Mouse (Mus musculus) lung, postnatal 36 days (tissue): Measurements from ENCODE around the gene Wfdc16.

Experiments used
- DNase-seq: peaks from one replicate; pipeline ENCODE4 v3.0.0; 2022; ENCODE audit warnings: mixed read lengths

The Wfdc16 gene

GRCm38 (mm10) chr2:164593494-164593893 lies 45.1 kb downstream of the Wfdc16 start, which contains the start of gene Eppin:
TSS of gene Eppin (minus strand) at chr2:164593594.
- no peak for DNase-seq

GRCm38 (mm10) chr2:164592014-164592413 lies 46.6 kb downstream of the Wfdc16 start:
- DNase-seq, result peak; percentile 38

GRCm38 (mm10) chr2:164585025-164585725 lies 53.4 kb downstream of the Wfdc16 start, which contains the start of gene Wfdc6a:
TSS of gene Wfdc6a (minus strand) at chr2:164585447.
- peak; percentile 50 for DNase-seq
